Mouse (Mus musculus) urinary bladder, postnatal 14 days (tissue): ENCODE measurements around the gene Braf.

Experiments used
- DNase-seq: peaks from one replicate; pipeline ENCODE4 v3.0.0; 2021; ENCODE audit warnings: low spot score

The Braf gene

GRCm38 (mm10) chr6:39556900-39557659 is 168.2 kb downstream of the Braf start:
- no peak for DNase-seq

GRCm38 (mm10) chr6:39555648-39555945 is 169.7 kb downstream of the Braf start:
- DNase-seq, result no peak

GRCm38 (mm10) chr6:39554888-39555647 is 170.2 kb downstream of the Braf start:
- DNase-seq, result no peak
